Mouse (Mus musculus): ENCODE data around the gene Ints1. TPM values are rescaled to one million over a fixed set of nuclear protein-coding genes. Genes with fewer than 3 reads are reported as not detected.

Ints1 gene
- total and polyA plus RNA-seq, 3 experiments, result 35.1 to 40.9 (median 40.2) TPM

DNA sequence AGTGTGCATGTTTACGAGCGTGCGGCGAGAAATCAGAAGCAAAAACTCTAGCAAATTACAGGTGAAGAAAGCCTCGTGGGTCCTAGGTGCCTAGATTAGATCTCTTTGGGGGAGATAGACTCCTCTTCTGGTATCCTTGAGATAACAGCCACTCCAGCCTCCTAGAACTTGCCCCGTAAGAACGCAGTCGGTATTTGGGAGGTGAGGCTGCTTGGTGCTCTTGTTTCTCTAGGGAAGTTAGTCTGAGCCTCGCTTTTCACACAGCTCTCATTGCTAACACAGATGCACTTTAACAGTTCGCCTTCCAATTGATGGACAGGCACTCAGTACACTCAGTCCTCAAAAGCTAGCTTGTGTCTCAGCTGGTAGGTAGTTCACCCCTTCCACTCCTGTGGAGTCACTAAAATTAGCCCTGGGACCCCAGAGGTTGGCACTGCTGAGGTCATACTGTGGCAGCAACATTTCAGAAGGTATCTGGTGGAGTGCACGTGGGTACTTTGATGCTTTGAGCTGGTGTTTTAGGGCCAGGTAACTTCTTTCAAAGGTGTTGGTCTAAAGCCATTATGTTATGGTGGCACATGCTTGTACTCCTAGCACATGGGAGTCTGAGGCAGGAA is 16.8 kb upstream of the Ints1 start:
- Histone ChIP-seq H3K4me1 (ENCODE audit: control insufficient read depth, insufficient read depth, low read length) (peaks cover 34% of the 10 kb centered on the region), H3K27ac (peak overlapping the region; percentile 99), H3K36me3 (ENCODE audit: control insufficient read depth, insufficient read depth, low read length) (no peaks in the 10 kb centered on the region; the same call in 1 of the 2 replicates), H3K9ac (ENCODE audit: low read depth, low read length) (peak overlapping the region; percentile 90), H3K79me2 (replicated peaks; ENCODE audit: control insufficient read depth, insufficient read depth, low read length) (peaks cover 2% of the 10 kb centered on the region; the same call in 1 of the 2 replicates), H3K4me3 (peak overlapping the region; percentile 93), H3K27me3 (ENCODE audit: control insufficient read depth, insufficient read depth, low read length) (no peaks in the 10 kb centered on the region)
- peak in 1 of 2 experiments; percentile 54 for DNase-seq
- no peak for TF ChIP-seq EP300 (IDR thresholded peaks at IDR 0.05; ENCODE audit: insufficient read depth, low read depth, low read length)
- TF ChIP-seq POLR2A (IDR thresholded peaks at IDR 0.05; ENCODE audit: insufficient read depth, low read depth, low read length), result no peak
- WGBS, result 4% methylated on average over 11 of the region's 11 CpGs
- intact Hi-C loops (cut with DNase I), result loop anchor here (10.0 kb wide), 1 partner anchor 407 kb away; no protein-coding TSS in a partner anchor

GRCm38 (mm10) chr5:139791227-139792158 is 16.0 kb upstream of the Ints1 start, which contains the start of gene Mafk:
Gene Mafk, plus strand, starts transcription at chr5:139791513.
- peak; percentile 98 to 99 for DNase-seq
- Histone ChIP-seq H3K27me3 (ENCODE audit: control insufficient read depth, insufficient read depth, low read length) (no peaks in the 10 kb centered on the region), H3K36me3 (ENCODE audit: control insufficient read depth, insufficient read depth, low read length) (no peaks in the 10 kb centered on the region; the same call in 1 of the 2 replicates), H3K4me1 (ENCODE audit: control insufficient read depth, insufficient read depth, low read length) (peaks cover 30% of the 10 kb centered on the region), H3K79me2 (replicated peaks; ENCODE audit: control insufficient read depth, insufficient read depth, low read length) (peaks cover 2% of the 10 kb centered on the region; the same call in 1 of the 2 replicates), H3K9ac (ENCODE audit: low read depth, low read length) (peak within 1 kb of the TSS; percentile 90), H3K27ac (peak within 1 kb of the TSS; percentile 99), H3K4me3 (peak within 1 kb of the TSS; percentile 93)
- WGBS, result under 1% methylated on average over 91 of the region's 92 CpGs
- intact Hi-C loops (cut with DNase I), result loop anchor here (2.0 to 10.0 kb wide), 2 partner anchors 17 to 407 kb away; partner anchors contain the start of gene Ints1
- TF ChIP-seq CTCF (IDR thresholded peaks at IDR 0.05) (0 out of 2 replicates have a peak, but pooled peaks have one; percentile 11), EP300 (IDR thresholded peaks at IDR 0.05; ENCODE audit: insufficient read depth, low read depth, low read length) (peak; percentile 82), POLR2A (IDR thresholded peaks at IDR 0.05; ENCODE audit: insufficient read depth, low read depth, low read length) (peak; percentile 90)

DNA sequence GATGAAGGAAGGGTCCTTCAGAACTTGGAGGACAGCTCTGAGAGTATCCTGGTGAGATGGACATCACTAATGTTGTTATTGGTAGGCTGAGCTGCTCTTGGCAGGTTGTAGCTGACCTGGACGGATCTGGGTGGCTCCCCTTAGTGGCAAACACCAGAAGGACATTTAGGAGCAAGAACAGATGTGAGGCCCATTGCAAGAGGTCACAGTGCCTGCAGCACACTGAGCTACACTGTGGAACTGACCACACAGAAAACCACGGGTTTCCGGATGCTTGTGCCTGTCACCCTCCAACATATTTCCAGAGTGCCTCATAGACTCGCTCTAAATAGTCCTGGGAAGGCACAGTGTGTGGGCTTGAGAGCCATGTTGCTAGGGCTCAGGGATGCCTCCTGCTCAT is 14.0 kb upstream of the Ints1 start:
- H3K4me1 ChIP-seq (ENCODE audit: control insufficient read depth, insufficient read depth, low read length), result peaks cover 12% of the 10 kb centered on the region
- TF ChIP-seq POLR2A (IDR thresholded peaks at IDR 0.05; ENCODE audit: insufficient read depth, low read depth, low read length) (no peak), CTCF (IDR thresholded peaks at IDR 0.05) (peak; percentile 33; the same call in 1 of the 2 replicates)
- 47% methylated on average over 4 of the region's 4 CpGs for WGBS
- H3K79me2 ChIP-seq (replicated peaks; ENCODE audit: control insufficient read depth, insufficient read depth, low read length), result no peaks in the 10 kb centered on the region
- H3K27me3 ChIP-seq (ENCODE audit: control insufficient read depth, insufficient read depth, low read length), result no peaks in the 10 kb centered on the region
- H3K4me3 ChIP-seq, result no peak overlapping the region
- H3K27ac ChIP-seq, result no peak overlapping the region
- no peak overlapping the region for H3K9ac ChIP-seq (ENCODE audit: low read depth, low read length)
- H3K36me3 ChIP-seq (ENCODE audit: control insufficient read depth, insufficient read depth, low read length), result no peaks in the 10 kb centered on the region
- no peak for DNase-seq
- intact Hi-C loops (cut with DNase I), result no loop called here

- TF ChIP-seq EP300 (IDR thresholded peaks at IDR 0.05; ENCODE audit: insufficient read depth, low read depth, low read length) (0 out of 2 replicates have a peak, but pooled peaks have one; percentile 50), POLR2A (IDR thresholded peaks at IDR 0.05; ENCODE audit: insufficient read depth, low read depth, low read length) (no peak)
- Histone ChIP-seq H3K4me3 (no peak overlapping the region), H3K36me3 (ENCODE audit: control insufficient read depth, insufficient read depth, low read length) (no peaks in the 10 kb centered on the region), H3K79me2 (replicated peaks; ENCODE audit: control insufficient read depth, insufficient read depth, low read length) (no peaks in the 10 kb centered on the region), H3K9ac (ENCODE audit: low read depth, low read length) (no peak overlapping the region), H3K27me3 (ENCODE audit: control insufficient read depth, insufficient read depth, low read length) (no peaks in the 10 kb centered on the region), H3K4me1 (ENCODE audit: control insufficient read depth, insufficient read depth, low read length) (no peaks in the 10 kb centered on the region), H3K27ac (peak overlapping the region; percentile 64)
- intact Hi-C loops (cut with DNase I), result loop anchor here (2.0 kb wide), 1 partner anchor 21 kb away; no protein-coding TSS in a partner anchor
- DNase-seq, result peak; percentile 57 to 72
- 53% methylated on average over 8 of the region's 8 CpGs for WGBS
Measured at GRCm38 (mm10) chr5:139781406-139781805, 5.9 kb upstream of the Ints1 start.

DNA sequence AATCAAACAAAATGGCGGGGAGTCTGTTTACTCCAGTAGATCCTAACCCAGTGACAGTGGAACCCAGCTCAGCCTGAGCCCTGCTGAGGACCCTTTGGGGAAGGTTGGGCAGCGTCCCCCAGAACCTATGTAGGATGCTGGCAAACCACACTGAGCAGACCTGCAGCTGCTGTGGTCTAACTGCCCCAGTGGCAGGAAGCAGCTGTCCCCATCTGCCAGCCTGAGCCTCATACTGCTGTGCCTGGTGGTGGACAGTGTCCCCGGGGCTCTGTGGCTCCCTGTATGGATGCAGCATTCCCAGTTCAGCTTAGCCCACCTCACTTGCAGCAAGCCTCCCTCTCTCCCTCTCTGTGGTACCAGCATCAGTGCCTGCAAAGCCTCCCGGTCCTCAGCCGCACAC is 1.5 kb upstream of the Ints1 start:
- H3K9ac ChIP-seq (ENCODE audit: low read depth, low read length), result no peak overlapping the region
- WGBS, result 72% methylated on average over 5 of the region's 5 CpGs
- no peak for TF ChIP-seq EP300 (IDR thresholded peaks at IDR 0.05; ENCODE audit: insufficient read depth, low read depth, low read length)
- H3K27me3 ChIP-seq (ENCODE audit: control insufficient read depth, insufficient read depth, low read length), result no peaks in the 10 kb centered on the region
- no peak overlapping the region for H3K27ac ChIP-seq
- H3K4me3 ChIP-seq, result no peak overlapping the region
- DNase-seq, result no peak
- H3K79me2 ChIP-seq (replicated peaks; ENCODE audit: control insufficient read depth, insufficient read depth, low read length), result no peaks in the 10 kb centered on the region
- intact Hi-C loops (cut with DNase I), result loop anchor here (2.0 kb wide), 1 partner anchor 40 kb away; no protein-coding TSS in a partner anchor
- H3K4me1 ChIP-seq (ENCODE audit: control insufficient read depth, insufficient read depth, low read length), result no peaks in the 10 kb centered on the region
- H3K36me3 ChIP-seq (ENCODE audit: control insufficient read depth, insufficient read depth, low read length), result no peaks in the 10 kb centered on the region
